Mouse (Mus musculus) layer of hippocampus, postnatal 14 days (tissue): Measurements from ENCODE around the gene Zbtb24. TPM values are rescaled to one million over a fixed set of nuclear protein-coding genes. Genes with fewer than 3 reads are reported as not detected.
"Not testable (repeated sequence)": the region's sequence is repeated elsewhere in the genome, so short reads cannot be mapped to it uniquely, and the experiment has no call there.

Source experiments
- DNase-seq, 2 experiments: peaks; one replicate each; pipeline ENCODE4 v3.0.0; 2021 to 2022; ENCODE audit warnings: low spot score in 2 of 2, mixed read lengths in 1 of 2
- long read RNA-seq, 2 experiments: library from polyadenylated mRNA; stranded (forward); transcript quantifications; one replicate each; pipeline ENCODE4 v2.0.0; 2021
- total RNA-seq, 2 experiments: library from RNA; stranded (reverse); gene quantifications; 2 replicates each; pipeline ENCODE4 v1.2.3; 2021

The Zbtb24 gene
- 10 to 100 TPM; 16.0 to 16.1 TPM for total RNA-seq
- long read RNA-seq, experiment 1, partial matches to known transcripts = 0 of 4 reads
- long read RNA-seq, experiment 1, other reads (novel, unspliced or antisense) = 2 of 4 reads
- long read RNA-seq, experiment 2, partial matches to known transcripts = 2 of 12 reads
- long read RNA-seq, experiment 2, other reads (novel, unspliced or antisense) = 5 of 12 reads

GRCm38 (mm10) chr10:41450137-41450670 is at the start of gene Zbtb24:
TSS of gene Zbtb24 (plus strand) at chr10:41450383.
- DNase-seq = peak; percentile 91 to 95

DNA sequence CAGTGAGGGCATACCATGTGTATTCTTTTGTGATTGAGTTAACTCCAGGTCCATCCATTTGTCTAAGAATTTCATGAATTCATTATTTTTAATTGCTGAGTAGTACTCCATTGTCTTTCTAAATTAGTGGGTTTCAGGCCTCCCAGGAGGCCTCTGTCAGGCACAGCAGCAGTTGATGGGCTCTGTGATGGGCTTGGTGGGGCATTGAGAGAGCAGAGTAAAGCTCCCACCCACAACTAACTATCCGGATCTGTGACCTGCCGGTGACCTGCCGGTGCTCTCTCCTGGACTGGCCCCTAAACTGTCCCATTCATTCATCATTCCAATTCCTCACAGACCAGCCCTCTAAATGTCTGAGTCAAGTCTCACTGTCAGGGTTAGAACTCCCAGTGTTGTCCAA is 49.1 kb upstream of the Zbtb24 start:
- no peak for DNase-seq

GRCm38 (mm10) chr10:41403364-41403763 is 46.8 kb upstream of the Zbtb24 start:
- DNase-seq = no peak

DNA sequence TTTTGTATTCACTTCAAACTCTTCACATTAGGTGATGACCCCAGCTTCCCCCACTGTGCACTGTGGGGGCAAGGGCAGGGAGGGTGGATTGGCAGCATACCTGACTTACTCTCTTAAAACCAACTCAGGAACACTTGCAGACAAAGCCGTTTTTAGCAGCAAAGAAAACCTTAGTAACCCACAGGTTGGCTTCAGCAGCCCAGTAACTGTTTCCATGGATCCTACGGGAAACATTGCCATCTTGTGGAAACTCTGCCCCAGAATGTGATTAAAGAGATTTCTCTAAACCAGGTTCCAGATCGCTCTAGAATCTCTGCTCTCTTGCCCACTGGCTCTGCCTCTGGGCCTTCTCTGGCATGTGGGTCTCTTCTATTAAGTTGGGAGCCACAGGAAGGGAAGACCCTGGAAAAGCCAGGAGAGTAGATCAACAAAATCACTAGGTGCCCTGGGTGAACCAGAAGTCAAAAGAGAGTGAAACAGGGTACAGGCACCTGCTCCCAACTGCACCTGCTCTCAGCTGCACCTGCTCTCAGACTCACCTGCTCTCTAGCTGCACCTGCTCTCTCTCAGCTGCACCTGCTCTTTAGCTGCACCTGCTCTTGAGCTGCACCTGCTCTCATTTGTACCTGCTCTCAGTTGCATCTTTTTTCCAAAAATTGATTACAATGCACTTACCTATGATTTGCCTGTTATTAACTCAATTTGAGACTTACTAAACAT is 46.1 kb upstream of the Zbtb24 start:
- DNase-seq = peak; percentile 21 to 41

GRCm38 (mm10) chr10:41410176-41410575 is 40.0 kb upstream of the Zbtb24 start:
- not testable (repeated sequence) for DNase-seq

DNA sequence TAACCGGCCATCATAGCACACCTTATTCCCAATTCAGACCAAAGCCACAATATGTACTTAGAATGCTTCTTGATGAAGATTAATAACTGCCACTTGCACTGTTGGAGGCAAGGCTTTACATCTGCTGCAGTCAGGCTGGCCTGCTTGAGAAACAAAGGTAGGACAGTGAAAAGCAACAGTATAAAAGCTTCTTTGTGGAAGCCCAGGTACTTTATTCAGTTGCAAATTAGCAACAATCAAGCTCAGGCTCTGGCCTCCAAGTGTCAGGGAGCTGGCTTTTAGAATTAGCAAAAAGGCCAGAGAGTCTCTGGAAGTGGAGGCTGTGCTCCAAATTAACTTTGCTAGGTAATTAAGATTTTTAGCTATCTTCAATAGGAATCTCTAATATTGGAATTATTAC is 39.4 kb upstream of the Zbtb24 start:
- not testable (repeated sequence) for DNase-seq

DNA sequence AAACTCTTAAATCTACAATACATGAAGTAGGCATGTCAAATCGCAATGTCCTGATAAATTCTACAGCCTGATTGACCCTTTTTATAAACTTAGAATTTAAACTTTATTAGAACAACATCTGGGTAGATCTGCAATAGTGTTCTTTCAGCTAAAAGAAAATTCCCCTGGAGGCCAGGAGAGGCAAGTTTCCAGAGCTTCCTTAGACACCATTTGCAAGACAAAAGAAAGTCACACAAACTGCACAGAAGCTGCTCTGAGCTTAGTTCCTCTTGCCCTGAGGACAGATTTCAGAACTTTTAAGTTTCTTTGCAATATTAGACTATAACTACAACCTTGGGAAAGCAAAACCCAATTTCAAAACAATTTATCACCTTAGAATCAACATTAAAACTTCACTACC is 36.7 kb upstream of the Zbtb24 start:
- not testable (repeated sequence) for DNase-seq

DNA sequence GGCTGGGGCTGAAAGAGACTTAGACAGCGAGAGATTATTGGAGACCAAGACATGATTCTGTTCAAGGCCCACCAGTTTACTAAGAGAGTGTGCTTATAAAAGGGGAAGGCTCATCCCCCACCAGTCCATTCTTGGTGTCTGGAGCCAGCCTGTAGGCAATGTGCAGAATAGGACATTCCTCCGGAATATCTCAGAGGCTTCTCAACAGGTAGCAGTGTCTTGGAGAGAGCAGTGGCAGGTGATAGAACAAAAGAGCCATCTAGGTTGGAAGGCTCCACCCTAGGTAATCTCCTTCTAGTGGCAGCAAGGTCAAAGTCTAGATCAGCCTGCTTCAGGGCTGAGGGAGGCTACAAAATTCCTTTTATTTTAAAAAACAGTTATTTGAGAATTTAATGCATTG is 34.8 kb upstream of the Zbtb24 start:
- DNase-seq = not testable (repeated sequence)

- no peak for DNase-seq
These were observed 29.5 kb upstream of the Zbtb24 start for GRCm38 (mm10) chr10:41420496-41421200.

DNA sequence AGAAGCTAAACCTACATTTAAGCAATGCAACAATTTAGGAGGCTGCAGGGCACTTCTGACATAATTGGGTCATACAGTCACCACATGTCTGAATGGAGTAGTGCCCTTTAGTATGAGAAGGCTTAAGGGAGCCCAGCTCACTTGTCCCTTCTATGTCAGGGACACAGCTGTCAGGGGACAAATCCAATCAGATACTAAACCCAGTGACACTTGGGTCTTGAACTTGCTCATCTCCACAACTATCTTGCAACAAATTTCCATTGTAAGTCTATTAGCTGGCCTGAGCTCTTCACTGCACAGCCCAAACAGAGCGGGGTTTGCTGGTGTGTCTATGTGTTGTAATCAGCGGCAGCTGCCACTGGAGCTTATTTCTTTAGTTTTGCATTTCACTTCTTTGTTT is 26.5 kb upstream of the Zbtb24 start:
- no peak for DNase-seq

- no peak for DNase-seq
These were observed 23.8 kb upstream of the Zbtb24 start for GRCm38 (mm10) chr10:41426368-41426767.

GRCm38 (mm10) chr10:41434624-41435023 is 15.6 kb upstream of the Zbtb24 start:
- DNase-seq = peak; percentile 23 to 39

DNA sequence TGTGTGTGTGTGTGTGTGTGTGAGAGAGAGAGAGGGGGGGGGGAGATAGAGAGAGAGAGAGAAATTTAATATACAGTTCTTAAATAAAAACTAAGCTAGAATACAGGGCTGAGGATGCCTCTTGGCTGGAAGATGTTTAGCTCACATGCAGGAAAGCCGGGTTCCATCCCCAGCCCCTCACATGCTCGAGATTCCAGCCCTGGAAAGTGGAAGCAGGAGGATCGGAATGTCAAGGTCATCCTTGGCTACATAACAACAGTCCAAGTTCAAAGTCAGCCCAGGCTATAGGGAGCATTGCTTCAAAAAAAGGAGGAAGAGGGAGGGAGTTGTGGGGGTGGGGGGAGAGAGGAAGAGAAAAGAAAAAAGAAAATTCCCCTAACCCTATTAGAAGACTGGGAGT is 15.0 kb upstream of the Zbtb24 start:
- no peak for DNase-seq

DNA sequence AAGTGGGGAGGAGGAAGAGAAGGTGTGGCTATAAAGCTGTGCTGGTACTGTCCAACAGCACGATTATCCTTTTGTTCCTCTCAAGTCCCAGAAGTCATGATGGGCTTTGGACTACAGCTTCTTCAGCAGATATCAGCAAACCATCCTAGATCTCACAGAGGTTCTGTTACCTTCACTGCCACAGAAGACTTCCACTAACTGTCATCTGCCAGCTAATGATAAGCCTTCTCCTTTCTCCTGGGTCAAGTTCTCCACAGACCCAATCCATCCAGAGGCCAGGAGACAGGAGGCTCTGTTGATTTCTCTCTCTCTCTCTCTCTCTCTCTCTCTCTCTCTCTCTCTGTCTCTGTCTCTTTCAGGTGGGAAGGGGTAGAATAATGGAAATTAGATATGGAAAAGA is 2.0 kb upstream of the Zbtb24 start:
- DNase-seq = no peak

GRCm38 (mm10) chr10:41449684-41450083 is 499 bp upstream of the Zbtb24 start:
- DNase-seq = no peak

DNA sequence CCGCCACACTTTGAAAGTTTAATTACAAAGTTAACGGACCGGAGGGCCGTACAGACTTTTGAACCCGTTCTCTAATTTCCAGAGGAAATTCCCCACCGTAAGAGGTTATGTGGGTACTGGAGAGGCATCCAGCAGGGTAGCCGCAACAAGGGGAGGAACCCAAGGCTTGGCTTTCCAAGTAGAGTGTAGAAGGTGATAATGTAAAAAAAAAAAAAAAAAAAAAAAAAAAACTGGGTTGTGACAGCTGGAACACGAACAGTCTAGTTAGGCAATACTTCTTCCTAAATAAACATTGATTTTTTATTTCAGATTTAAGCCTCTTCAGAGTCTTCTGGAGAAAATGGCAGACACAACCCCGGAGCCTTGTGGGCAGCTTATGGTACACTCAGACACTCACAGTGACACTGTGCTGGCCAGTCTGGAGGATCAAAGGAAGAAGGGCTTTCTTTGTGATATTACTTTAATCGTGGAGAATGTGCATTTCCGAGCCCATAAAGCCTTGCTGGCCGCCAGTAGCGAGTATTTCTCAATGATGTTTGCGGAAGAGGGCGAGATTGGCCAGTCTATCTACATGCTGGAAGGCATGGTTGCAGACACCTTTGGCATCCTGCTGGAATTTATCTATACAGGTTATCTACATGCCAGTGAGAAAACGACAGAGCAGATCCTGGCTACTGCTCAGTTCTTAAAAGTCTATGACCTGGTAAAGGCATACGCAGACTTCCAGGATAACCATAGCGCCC is 768 bp downstream of the Zbtb24 start:
- no peak for DNase-seq

DNA sequence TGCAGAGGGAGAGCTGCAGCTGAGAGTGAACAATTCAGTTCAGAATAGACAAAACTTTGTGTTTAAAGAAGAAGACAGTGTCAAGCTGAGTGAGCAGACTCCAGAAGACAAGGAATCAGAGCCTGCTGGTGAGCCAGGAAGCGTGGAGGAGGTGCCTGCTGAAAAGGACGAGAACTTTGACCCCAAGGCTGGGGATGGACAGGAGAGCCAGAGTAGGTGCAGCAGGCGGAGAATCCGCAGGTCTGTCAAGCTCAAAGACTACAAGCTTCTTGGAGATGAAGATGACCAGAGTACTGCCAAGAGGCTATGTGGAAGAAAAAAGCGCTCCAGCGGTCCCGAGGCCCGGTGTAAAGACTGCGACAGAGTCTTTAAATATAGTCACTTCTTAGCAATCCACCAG is 1.5 kb downstream of the Zbtb24 start:
- DNase-seq = no peak

GRCm38 (mm10) chr10:41452791-41453190 is 2.6 kb downstream of the Zbtb24 start:
- DNase-seq = no peak

DNA sequence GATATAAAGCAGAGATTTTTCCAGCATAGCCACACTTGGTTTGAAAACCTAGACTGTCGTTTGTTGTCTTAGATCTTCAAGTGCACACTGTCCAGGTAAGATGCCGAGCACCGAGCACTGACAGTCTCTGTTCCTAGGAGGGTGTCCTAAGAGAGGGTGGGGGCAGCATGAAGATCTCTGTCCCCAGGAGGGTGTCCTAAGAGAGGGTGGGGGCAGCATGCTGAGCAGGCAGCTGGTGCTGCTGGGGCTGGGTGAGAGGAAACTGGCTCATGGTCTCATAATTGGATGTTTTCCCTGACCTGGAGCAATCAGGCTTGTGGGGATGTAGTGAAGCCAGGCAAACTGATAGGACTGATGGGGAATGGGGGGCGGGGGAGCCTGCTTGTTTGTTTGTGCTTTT is 9.8 kb downstream of the Zbtb24 start:
- DNase-seq = no peak

DNA sequence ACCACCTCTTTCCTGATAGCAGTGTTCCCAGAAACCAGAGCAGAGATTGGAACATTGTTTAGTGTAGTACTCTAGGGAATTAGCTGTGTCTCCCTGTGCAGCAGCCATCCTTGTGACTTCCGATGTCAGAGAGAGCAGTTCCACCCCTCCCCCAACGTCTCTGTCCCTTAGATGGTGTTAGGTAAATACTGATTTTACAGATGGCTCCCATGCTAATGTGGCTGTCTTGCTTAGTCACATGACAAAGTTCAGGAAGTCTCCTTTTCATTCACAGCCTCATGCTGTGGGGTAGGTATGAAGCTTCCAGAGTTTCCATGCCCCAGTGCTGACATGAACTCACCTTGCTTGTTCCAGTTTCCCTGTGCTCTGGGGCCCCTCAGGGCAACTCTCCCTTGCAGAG is 10.3 kb downstream of the Zbtb24 start:
- DNase-seq = no peak

DNA sequence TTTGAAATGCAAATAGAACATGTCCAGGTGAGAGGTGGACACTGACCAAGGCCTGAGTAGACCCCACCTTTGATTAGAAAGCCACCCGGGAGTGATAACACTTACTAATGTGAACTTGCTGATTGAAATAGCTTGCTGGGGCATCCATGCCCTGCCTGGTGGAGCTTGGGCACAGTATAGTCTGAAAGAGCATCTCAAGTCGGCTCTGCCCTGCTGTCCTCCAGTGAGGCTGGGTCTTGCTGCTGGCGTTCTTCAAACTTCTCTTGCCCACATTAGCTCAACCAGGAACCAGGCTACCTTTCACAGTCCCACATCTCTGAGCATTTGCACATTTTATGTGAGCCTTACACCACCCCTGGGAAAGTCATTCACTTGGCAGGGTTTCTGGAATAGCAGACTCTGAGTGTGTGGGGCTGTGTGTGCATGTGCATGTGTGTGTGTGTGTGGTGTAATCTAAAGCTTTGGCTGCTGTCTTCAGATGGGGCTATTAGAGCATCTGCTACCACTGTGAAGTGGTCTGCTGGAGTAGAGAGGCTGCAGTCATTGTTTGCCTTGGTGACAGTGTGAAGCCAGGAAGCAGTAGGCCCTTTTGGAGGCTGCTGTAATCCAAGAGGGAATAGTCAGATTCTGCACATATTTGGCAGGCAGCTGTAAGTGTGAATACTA is 11.0 kb downstream of the Zbtb24 start:
- no peak for DNase-seq
